Mouse (Mus musculus): ENCODE data around the gene Cdc42bpb. TPM values are rescaled to one million over a fixed set of nuclear protein-coding genes. Genes with fewer than 3 reads are reported as not detected.

Cdc42bpb gene
- polyA plus RNA-seq, 1 experiment from 2014 or later = 35.3 TPM

DNA sequence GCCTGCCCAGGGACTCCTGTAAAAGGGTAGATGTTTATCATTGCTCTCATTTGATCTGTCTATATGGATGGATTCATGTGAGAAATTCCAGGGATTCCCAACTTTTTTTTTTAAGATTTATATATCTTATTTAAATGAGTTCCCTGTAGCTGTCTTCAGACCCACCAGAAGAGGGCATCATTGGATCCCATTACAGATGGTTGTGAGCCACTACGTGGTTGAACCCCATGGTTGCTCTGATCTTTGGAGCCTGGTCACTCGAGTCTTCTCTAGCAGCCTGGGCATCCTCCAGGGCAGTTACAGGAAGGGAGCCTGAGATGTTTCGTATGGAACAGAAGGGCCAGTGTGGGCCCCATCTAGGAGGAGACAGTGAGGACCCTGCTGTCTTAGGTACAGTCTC lies 128.4 kb downstream of the Cdc42bpb start:
- Histone ChIP-seq H3K9me3 (ENCODE audit: control insufficient read depth, low read length) (no peaks in the 10 kb centered on the region), H3K4me2 (ENCODE audit: low read length) (no peak overlapping the region), H3K9ac (ENCODE audit: low read depth, low read length) (no peak overlapping the region), H3K4me3 (ENCODE audit: low read length) (no peak overlapping the region), H3K4me1 (ENCODE audit: control insufficient read depth, insufficient read depth, low read depth, low read length) (no peaks in the 10 kb centered on the region), H3K36me3 (ENCODE audit: control insufficient read depth, insufficient read depth, low read length) (peaks cover 2% of the 10 kb centered on the region; the same call in 1 of the 2 replicates), H3K27me3 (replicated peaks; ENCODE audit: control insufficient read depth, insufficient read depth, low read length) (no peaks in the 10 kb centered on the region), H3K27ac (ENCODE audit: low read depth, low read length) (no peak overlapping the region)
- ATAC-seq = no peak
- WGBS = 74% methylated on average over 3 of the region's 3 CpGs

GRCm38 (mm10) chr12:111246808-111247464 lies 130.6 kb downstream of the Cdc42bpb start:
- Histone ChIP-seq H3K4me3 (ENCODE audit: low read length) (no peak overlapping the region), H3K4me1 (ENCODE audit: control insufficient read depth, insufficient read depth, low read depth, low read length) (no peaks in the 10 kb centered on the region), H3K27me3 (replicated peaks; ENCODE audit: control insufficient read depth, insufficient read depth, low read length) (no peaks in the 10 kb centered on the region), H3K4me2 (ENCODE audit: low read length) (no peak overlapping the region), H3K36me3 (ENCODE audit: control insufficient read depth, insufficient read depth, low read length) (peaks cover 4% of the 10 kb centered on the region), H3K27ac (ENCODE audit: low read depth, low read length) (no peak overlapping the region), H3K9ac (ENCODE audit: low read depth, low read length) (no peak overlapping the region), H3K9me3 (ENCODE audit: control insufficient read depth, low read length) (no peaks in the 10 kb centered on the region)
- WGBS = 95% methylated on average over 9 of the region's 9 CpGs
- ATAC-seq = no peak

- H3K4me1 ChIP-seq (ENCODE audit: control insufficient read depth, insufficient read depth, low read depth, low read length) = no peaks in the 10 kb centered on the region; the same call in 1 of the 2 replicates
- H3K4me3 ChIP-seq (ENCODE audit: low read length) = no peak overlapping the region
- no peak overlapping the region for H3K4me2 ChIP-seq (ENCODE audit: low read length)
- 71% methylated on average over 6 of the region's 6 CpGs for WGBS
- H3K36me3 ChIP-seq (ENCODE audit: control insufficient read depth, insufficient read depth, low read length) = peaks cover 4% of the 10 kb centered on the region
- no peaks in the 10 kb centered on the region for H3K9me3 ChIP-seq (ENCODE audit: control insufficient read depth, low read length)
- H3K9ac ChIP-seq (ENCODE audit: low read depth, low read length) = no peak overlapping the region
- no peak for ATAC-seq
- H3K27ac ChIP-seq (ENCODE audit: low read depth, low read length) = no peak overlapping the region
- H3K27me3 ChIP-seq (replicated peaks; ENCODE audit: control insufficient read depth, insufficient read depth, low read length) = no peaks in the 10 kb centered on the region
These were observed 132.4 kb downstream of the Cdc42bpb start for GRCm38 (mm10) chr12:111245070-111245469.

GRCm38 (mm10) chr12:111243733-111244132 lies 133.8 kb downstream of the Cdc42bpb start:
- no peak for ATAC-seq
- no peak overlapping the region for H3K9ac ChIP-seq (ENCODE audit: low read depth, low read length)
- H3K4me3 ChIP-seq (ENCODE audit: low read length) = no peak overlapping the region
- peaks cover 4% of the 10 kb centered on the region for H3K36me3 ChIP-seq (ENCODE audit: control insufficient read depth, insufficient read depth, low read length)
- no peak overlapping the region for H3K27ac ChIP-seq (ENCODE audit: low read depth, low read length)
- no peak overlapping the region for H3K4me2 ChIP-seq (ENCODE audit: low read length)
- no peaks in the 10 kb centered on the region for H3K27me3 ChIP-seq (replicated peaks; ENCODE audit: control insufficient read depth, insufficient read depth, low read length)
- no peaks in the 10 kb centered on the region for H3K9me3 ChIP-seq (ENCODE audit: control insufficient read depth, low read length)
- WGBS = 92% methylated on average over 12 of the region's 12 CpGs
- H3K4me1 ChIP-seq (ENCODE audit: control insufficient read depth, insufficient read depth, low read depth, low read length) = no peaks in the 10 kb centered on the region; the same call in 1 of the 2 replicates

Other genes starting within 250 kb of the Cdc42bpb start
- gene Traf3, start 211.3 kb downstream of the Cdc42bpb start, polyA plus RNA-seq (2015; fragmentation: Nextera tagmentation; extraction: Ambion mirVana) = 15.9 and 17.5 TPM in 2 replicates
- 0.19 TPM in 1 of 2 replicates, not detected in the other for gene 4930595D18Rik, start 193.2 kb downstream of the Cdc42bpb start, polyA plus RNA-seq (2015; fragmentation: Nextera tagmentation; extraction: Ambion mirVana)
- 39.0 and 59.0 TPM in 2 replicates for gene Amn, start 106.6 kb downstream of the Cdc42bpb start, polyA plus RNA-seq (2015; fragmentation: Nextera tagmentation; extraction: Ambion mirVana)
- 2.5 and 3.3 TPM in 2 replicates for gene Lbhd2, start 29.1 kb upstream of the Cdc42bpb start, polyA plus RNA-seq (2015; fragmentation: Nextera tagmentation; extraction: Ambion mirVana)
- gene Exoc3l4, start 39.3 kb upstream of the Cdc42bpb start, polyA plus RNA-seq (2015; fragmentation: Nextera tagmentation; extraction: Ambion mirVana) = 2.6 and 2.7 TPM in 2 replicates
- 0.79 and 1.2 TPM in 2 replicates for gene Tnfaip2, start 64.8 kb upstream of the Cdc42bpb start, polyA plus RNA-seq (2015; fragmentation: Nextera tagmentation; extraction: Ambion mirVana)
- gene Gm266, start 108.1 kb upstream of the Cdc42bpb start, polyA plus RNA-seq (2015; fragmentation: Nextera tagmentation; extraction: Ambion mirVana) = 2.6 and 5.0 TPM in 2 replicates
- 482 and 486 TPM in 2 replicates for gene Eif5, start 160.3 kb upstream of the Cdc42bpb start, polyA plus RNA-seq (2015; fragmentation: Nextera tagmentation; extraction: Ambion mirVana)
- gene Mark3, start 196.8 kb upstream of the Cdc42bpb start, polyA plus RNA-seq (2015; fragmentation: Nextera tagmentation; extraction: Ambion mirVana) = 26.4 and 38.3 TPM in 2 replicates

All from hindbrain, embryonic 16.5 days (tissue).